Mouse (Mus musculus): Measurements from ENCODE around the gene Dstyk.

DNA sequence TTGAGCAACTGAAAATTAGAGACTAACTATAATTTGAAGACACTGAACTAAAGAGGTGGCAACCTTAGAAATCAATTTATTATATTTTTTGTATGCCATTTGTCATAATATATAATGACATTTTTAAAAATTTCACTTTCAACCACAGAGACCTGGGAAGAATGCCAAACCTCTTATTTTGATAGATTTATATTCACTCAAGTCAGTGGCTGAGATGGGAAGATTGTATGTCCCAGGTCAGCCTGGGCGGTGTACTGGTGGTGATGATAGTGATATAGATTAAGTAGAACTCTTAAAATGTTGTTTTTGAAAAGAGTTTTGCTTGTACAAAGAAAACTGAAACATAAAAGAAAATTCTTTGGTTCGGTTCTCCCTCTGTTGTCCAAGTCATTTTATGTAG lies 2.9 kb downstream of the Dstyk start:
- TF ChIP-seq POLR2A (IDR thresholded peaks at IDR 0.05; ENCODE audit: insufficient read length, low read depth): no peak
- TF ChIP-seq MAX (IDR thresholded peaks at IDR 0.05; ENCODE audit: low read depth): no peak
- TF ChIP-seq MYOG (IDR thresholded peaks at IDR 0.05; ENCODE audit: control insufficient read depth in 1 of 3, insufficient read depth in 1 of 3, insufficient read length in 2 of 3, low read depth in 2 of 3): no peak
- no peak for TF ChIP-seq USF1 (IDR thresholded peaks at IDR 0.05; ENCODE audit: low read depth)
- TF ChIP-seq E2F4 (IDR thresholded peaks at IDR 0.05; ENCODE audit: insufficient read depth): no peak
- no peak for TF ChIP-seq TCF3 (IDR thresholded peaks at IDR 0.05; ENCODE audit: insufficient read length, low read depth)
- TF ChIP-seq MYOD1 (IDR thresholded peaks at IDR 0.05; ENCODE audit: control insufficient read depth in 1 of 3, insufficient read length in 2 of 3, low read depth in 2 of 3): no peak
- no peak for TF ChIP-seq POLR2AphosphoS2 (IDR thresholded peaks at IDR 0.05; ENCODE audit: insufficient read length, low read depth)
- no peak for TF ChIP-seq CEBPB (IDR thresholded peaks at IDR 0.05; ENCODE audit: insufficient read depth, poor library complexity, severe bottlenecking)
- TF ChIP-seq TCF12 (IDR thresholded peaks at IDR 0.05; ENCODE audit: insufficient read depth, poor library complexity, severe bottlenecking): no peak
- TF ChIP-seq REST (IDR thresholded peaks at IDR 0.05; ENCODE audit: insufficient read depth, insufficient read length): no peak

All from myocyte (in vitro differentiated cells).